Mouse (Mus musculus): ENCODE data around the gene Gm21970.

Gene Gm21970

GRCm38 (mm10) chr16:91465505-91466240, 74.2 kb downstream of the Gm21970 start:
- no peak for DNase-seq

- DNase-seq: peak; percentile 86
These were observed 75.0 kb downstream of the Gm21970 start for GRCm38 (mm10) chr16:91466566-91466965.
